9 mouse cellular contexts compared by ENCODE assay signal in the genomic region with DNA sequence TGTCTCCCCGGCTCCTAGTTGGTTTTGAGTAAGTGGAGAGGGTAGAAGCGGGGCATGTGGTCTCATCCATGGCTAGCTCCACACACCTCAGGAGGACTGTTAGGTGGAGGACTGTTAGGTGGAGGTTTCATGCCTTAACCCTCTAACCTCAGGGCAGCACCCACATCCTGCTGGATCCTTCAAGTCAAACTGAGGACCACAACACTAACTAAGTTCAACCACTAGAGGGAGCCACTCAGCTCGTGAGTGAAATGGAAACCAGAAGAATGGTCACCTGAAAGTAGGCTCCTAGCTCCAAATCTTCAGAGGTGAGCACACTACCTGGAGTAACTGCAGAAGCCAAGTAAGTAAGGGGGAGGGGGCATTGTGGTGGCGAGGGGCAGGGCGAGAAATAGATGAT. TPM values are rescaled to one million over a fixed set of nuclear protein-coding genes. Genes with fewer than 3 reads are reported as not detected.
DNase-seq lines count a peak whose midpoint lies in the region; ATAC-seq and TF ChIP-seq lines count a peak whose summit lies in the region.
"Had no signal": no experiment of that assay in that cellular context is flagged by ENCODE, and none has a peak within 500 bp of the region (broad histone marks: within the 10 kb centered on the region; RNA-seq: fewer than 3 reads in every experiment).

No protein-coding gene starts in this region.

- H3K27ac ChIP-seq in lung, embryonic 14.5 days (ENCODE audit: low read depth): no peak overlapping the region
- H3K27ac ChIP-seq: embryonic facial prominence, embryonic 12.5 days had no signal

- H3K9ac ChIP-seq in lung, embryonic 14.5 days: no peak overlapping the region
- H3K9ac ChIP-seq: embryonic facial prominence, embryonic 12.5 days had no signal

- H3K9me3 ChIP-seq in lung, embryonic 14.5 days (ENCODE audit: low read depth, low read length): peaks cover 4% of the 10 kb centered on the region; the same call in 1 of the 2 replicates
- H3K9me3 ChIP-seq: embryonic facial prominence, embryonic 12.5 days had no signal

- TF ChIP-seq CTCF in lung, embryonic 14.5 days (IDR thresholded peaks at IDR 0.05; ENCODE audit: low read depth): peak; percentile 77

- H3K4me1 ChIP-seq in lung, embryonic 14.5 days (ENCODE audit: insufficient read depth): no peaks in the 10 kb centered on the region
- H3K4me1 ChIP-seq: embryonic facial prominence, embryonic 12.5 days had no signal

- no peaks in the 10 kb centered on the region for H3K36me3 ChIP-seq in lung, embryonic 14.5 days (ENCODE audit: insufficient read depth)
- no peaks in the 10 kb centered on the region for H3K36me3 ChIP-seq in splenic B cell, adult 2 months (ENCODE audit: control insufficient read depth, insufficient read depth, low read length, poor library complexity, severe bottlenecking)
- H3K36me3 ChIP-seq: embryonic facial prominence, embryonic 12.5 days had no signal

- WGBS in lung, embryonic 14.5 days: 57% methylated on average over 5 of the region's 5 CpGs

- intact Hi-C loops in left cerebral cortex, postnatal 36 days (cut with DNase I): no loop called here

- no peak for ATAC-seq in lung, embryonic 14.5 days (ENCODE audit: insufficient read depth)

- no peak overlapping the region for H3K4me3 ChIP-seq in lung, embryonic 14.5 days (ENCODE audit: low read depth, low read length)
- H3K4me3 ChIP-seq: embryonic facial prominence, embryonic 12.5 days had no signal

- H3K27me3 ChIP-seq in lung, embryonic 14.5 days (ENCODE audit: insufficient read depth, low read length): 0 out of 2 replicates have a peak, but pooled peaks cover under 1% of the 10 kb centered on the region
- H3K27me3 ChIP-seq in splenic B cell, adult 2 months (ENCODE audit: control insufficient read depth, insufficient read depth, low read length, poor library complexity, severe bottlenecking): no peaks in the 10 kb centered on the region
- H3K27me3 ChIP-seq: embryonic facial prominence, embryonic 12.5 days had no signal

- no peak overlapping the region for H3K4me2 ChIP-seq in lung, embryonic 14.5 days
- H3K4me2 ChIP-seq: embryonic facial prominence, embryonic 12.5 days had no signal

- peak; percentile 62 for DNase-seq in lung, embryonic 14.5 days
- DNase-seq in lung, postnatal 14 days: no peak
- DNase-seq in NIH3T3 (ENCODE audit: low read depth): peak; percentile 25
- peak; percentile 63 for DNase-seq in embryo, embryonic 10 days (ENCODE audit: low spot score)
- peak; percentile 73 for DNase-seq in splenic B cell, adult 2 months (ENCODE audit: low read depth, low spot score)
- DNase-seq in cerebellum, adult 11-12 months: no peak
- no peak for DNase-seq in left cerebral cortex, postnatal 36 days (ENCODE audit: low spot score in 2 of 2)

RNA-seq across cellular contexts. Expression of a gene that starts 7.6 kb away (rescaled TPM):
- 6.1 and 6.5 TPM in 2 replicates for polyA plus RNA-seq in lung, embryonic 14.5 days (2014; fragmentation: Nextera tagmentation; extraction: Ambion mirVana)
- 10 to 100 TPM; 44.7 to 48.2 TPM for total RNA-seq in left cerebral cortex, postnatal 36 days (2021)

RNA-seq across cellular contexts. Expression of a gene that starts 18.3 kb away (rescaled TPM):
- 6.5 and 7.3 TPM in 2 replicates for polyA plus RNA-seq in lung, embryonic 14.5 days (2014; fragmentation: Nextera tagmentation; extraction: Ambion mirVana)
- 10 to 100 TPM in 1 of 2 experiments, 1 to 10 TPM in 1; 6.3 to 11.9 TPM for total RNA-seq in left cerebral cortex, postnatal 36 days (2021)

RNA-seq across cellular contexts. Expression of a gene that starts 18.3 kb away (rescaled TPM):
- 27.4 and 27.8 TPM in 2 replicates for polyA plus RNA-seq in lung, embryonic 14.5 days (2014; fragmentation: Nextera tagmentation; extraction: Ambion mirVana)
- 10 to 100 TPM; 14.9 to 17.3 TPM for total RNA-seq in left cerebral cortex, postnatal 36 days (2021)

RNA-seq across cellular contexts. Expression of a gene that starts 41.3 kb away (rescaled TPM):
- 0.12 and 0.18 TPM in 2 replicates for polyA plus RNA-seq in lung, embryonic 14.5 days (2014; fragmentation: Nextera tagmentation; extraction: Ambion mirVana)
- total RNA-seq in left cerebral cortex, postnatal 36 days (2021): 1 to 10 TPM in 1 of 2 experiments, under 1 TPM in 1; 0.39 to 1.2 TPM
- polyA plus RNA-seq: heart, embryonic 14.5 days had no signal

Comparison
In these comparisons a context has a peak if more than half of its experiments do, and no peak if none do; other contexts are left out.
1. DNase-seq: peak in lung, embryonic 14.5 days (single experiment), NIH3T3 (single experiment), embryo, embryonic 10 days (single experiment) and splenic B cell, adult 2 months (single experiment); none in lung, postnatal 14 days (single experiment), cerebellum, adult 11-12 months (single experiment) and left cerebral cortex, postnatal 36 days (0 of 2).